Mouse (Mus musculus) thymus, postnatal 0 days (tissue): ENCODE results near the gene Tm2d1. TPM values are rescaled to one million over a fixed set of nuclear protein-coding genes. Genes with fewer than 3 reads are reported as not detected.
"Not testable (repeated sequence)": the region's sequence is repeated elsewhere in the genome, so short reads cannot be mapped to it uniquely, and the experiment has no call there.

Source experiments
- DNase-seq: peaks from one replicate; pipeline ENCODE4 v3.0.0-alpha.2; 2015; ENCODE audit warnings: low spot score
- polyA plus RNA-seq: library from polyadenylated mRNA; unstranded; fragments of >200 nt; fragmentation: Nextera tagmentation; extraction: Ambion mirVana; gene quantifications from 2 replicates; pipeline ENCODE4 v1.2.1, GENCODE M21; 2015

Tm2d1 gene
- 94.0 and 97.7 TPM in 2 replicates for polyA plus RNA-seq

- peak; percentile 82 for DNase-seq
Observed at GRCm38 (mm10) chr4:98382716-98383424, at the start of gene Tm2d1. Gene Tm2d1, minus strand, starts transcription at chr4:98383306.

GRCm38 (mm10) chr4:98428371-98428770 is 45.3 kb upstream of the Tm2d1 start:
- DNase-seq = no peak

GRCm38 (mm10) chr4:98415150-98415549 is 32.0 kb upstream of the Tm2d1 start:
- not testable (repeated sequence) for DNase-seq

- DNase-seq = no peak
Observed at GRCm38 (mm10) chr4:98408455-98408854, 25.3 kb upstream of the Tm2d1 start.

- no peak for DNase-seq
Observed at GRCm38 (mm10) chr4:98404412-98404811, 21.3 kb upstream of the Tm2d1 start.

- no peak for DNase-seq
Observed at GRCm38 (mm10) chr4:98403492-98403891, 20.4 kb upstream of the Tm2d1 start.

GRCm38 (mm10) chr4:98401584-98401962 is 18.5 kb upstream of the Tm2d1 start:
- DNase-seq = no peak

GRCm38 (mm10) chr4:98400926-98401583 is 17.9 kb upstream of the Tm2d1 start:
- DNase-seq = no peak

- peak; percentile 33 for DNase-seq
Observed at GRCm38 (mm10) chr4:98395690-98396437, 12.8 kb upstream of the Tm2d1 start, which contains the start of gene Patj. Gene Patj, plus strand, starts transcription at chr4:98395785.

GRCm38 (mm10) chr4:98395346-98395689 is 12.2 kb upstream of the Tm2d1 start:
- DNase-seq = no peak

GRCm38 (mm10) chr4:98385036-98385435 is 1.9 kb upstream of the Tm2d1 start:
- peak; percentile 4 for DNase-seq

GRCm38 (mm10) chr4:98376943-98377342 is 6.2 kb downstream of the Tm2d1 start:
- DNase-seq = no peak

GRCm38 (mm10) chr4:98375401-98375800 is 7.7 kb downstream of the Tm2d1 start:
- no peak for DNase-seq

- no peak for DNase-seq
Observed at GRCm38 (mm10) chr4:98358034-98358809, 24.9 kb downstream of the Tm2d1 start.

GRCm38 (mm10) chr4:98348580-98348979 is 34.5 kb downstream of the Tm2d1 start:
- DNase-seq = no peak

- no peak for DNase-seq
Observed at GRCm38 (mm10) chr4:98345783-98346182, 37.3 kb downstream of the Tm2d1 start.

GRCm38 (mm10) chr4:98339992-98340564 is 43.0 kb downstream of the Tm2d1 start:
- no peak for DNase-seq

- DNase-seq = no peak
Observed at GRCm38 (mm10) chr4:98338636-98339630, 44.2 kb downstream of the Tm2d1 start.

- no peak for DNase-seq
Observed at GRCm38 (mm10) chr4:98337197-98337596, 45.9 kb downstream of the Tm2d1 start.

GRCm38 (mm10) chr4:98335726-98336125 is 47.4 kb downstream of the Tm2d1 start:
- no peak for DNase-seq
